Comparison of ENCODE assay signal across 15 mouse cellular contexts in the genomic region with DNA sequence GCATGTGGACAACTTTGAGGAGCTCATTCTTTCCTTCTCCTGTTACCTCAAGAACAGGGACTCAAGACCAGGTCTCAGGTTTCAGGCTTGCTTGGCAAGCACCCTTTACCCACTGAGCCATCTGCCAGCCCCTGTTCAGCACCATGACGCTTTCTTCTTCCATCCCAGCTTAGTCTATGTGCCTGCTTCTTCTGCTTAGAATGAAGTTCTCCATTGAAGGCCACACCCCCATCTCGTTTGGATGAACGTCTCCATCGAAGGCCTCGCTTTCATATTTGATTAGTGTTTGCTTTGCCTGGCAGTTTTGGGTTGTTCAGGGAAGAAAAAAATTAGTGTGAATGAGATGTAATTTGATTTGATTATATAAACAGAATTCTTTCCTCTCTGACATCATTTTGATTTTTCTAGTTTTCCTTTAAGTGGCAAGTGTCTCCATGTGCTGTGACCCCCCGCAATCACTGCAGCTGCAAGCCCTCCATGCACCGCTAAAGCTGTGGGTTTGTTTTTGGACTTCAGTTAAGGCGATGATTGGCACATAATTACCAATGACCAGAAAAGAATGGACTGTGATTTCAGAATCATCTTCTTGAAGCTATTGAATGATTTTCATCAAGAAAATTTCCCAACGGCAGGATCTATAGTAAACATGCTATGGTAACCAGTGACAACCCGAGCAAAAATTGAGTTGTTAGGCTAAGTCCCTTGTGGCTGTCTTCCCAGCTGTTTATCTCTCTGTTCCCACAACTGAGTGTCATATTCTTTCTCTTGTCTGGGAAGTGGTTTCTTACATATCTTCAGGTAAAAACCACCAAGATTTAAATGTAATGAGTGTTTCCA.
"Had no signal": no experiment of that assay in that cellular context is flagged by ENCODE, and none has a peak within 500 bp of the region (broad histone marks: within the 10 kb centered on the region; RNA-seq: fewer than 3 reads in every experiment).

No protein-coding gene starts in this region.

- H3K4me3 ChIP-seq: limb, embryonic 12.5 days; limb, embryonic 15.5 days had no signal

- H3K9me3 ChIP-seq: limb, embryonic 12.5 days; limb, embryonic 15.5 days had no signal

- H3K4me1 ChIP-seq: limb, embryonic 12.5 days; limb, embryonic 15.5 days had no signal

- ATAC-seq: liver, postnatal 0 days; lung, postnatal 0 days had no signal

- DNase-seq: kidney, postnatal 14 days; kidney, postnatal 4 days; left cerebral cortex, postnatal 4 days; liver, postnatal 0 days; lung, embryonic 14.5 days; midbrain, embryonic 14.5 days; thymus, adult 2 months; thymus, postnatal 25 days had no signal

- H3K9ac ChIP-seq: limb, embryonic 12.5 days; limb, embryonic 15.5 days; liver, embryonic 14.5 days; liver, postnatal 0 days; lung, embryonic 14.5 days had no signal

- H3K4me2 ChIP-seq: limb, embryonic 12.5 days; limb, embryonic 15.5 days; liver, embryonic 11.5 days; lung, embryonic 14.5 days; midbrain, embryonic 11.5 days had no signal

- H3K36me3 ChIP-seq: limb, embryonic 12.5 days; limb, embryonic 15.5 days had no signal

- H3K27ac ChIP-seq: limb, embryonic 12.5 days; limb, embryonic 15.5 days; liver, embryonic 14.5 days; macrophage had no signal

- H3K27me3 ChIP-seq: limb, embryonic 12.5 days; limb, embryonic 15.5 days had no signal
